Mouse (Mus musculus) heart, postnatal 0 days (tissue): ENCODE measurements at regions not wholly inside any gene's neighbourhood (a gene's known extent, or its start where the extent isn't known, plus 50 kb on each side); places are given as distances from the start of the nearest gene placed in this dataset.

Source experiments
- CTCF ChIP-seq: IDR thresholded peaks from 2 replicates; pipeline ENCODE4 v1.5.1; 2016; ENCODE audit warnings: antibody characterized with exemption, control low read depth, low read depth
- EP300 ChIP-seq: IDR thresholded peaks from 2 replicates; pipeline ENCODE4 v1.6.1; 2016; ENCODE audit warnings: antibody characterized with exemption, low read depth

GRCm38 (mm10) chr10:100164526-100164925, 149.1 kb downstream of the Kitl start:
- TF ChIP-seq CTCF (no peak), EP300 (no peak)
